In the genomic region with DNA sequence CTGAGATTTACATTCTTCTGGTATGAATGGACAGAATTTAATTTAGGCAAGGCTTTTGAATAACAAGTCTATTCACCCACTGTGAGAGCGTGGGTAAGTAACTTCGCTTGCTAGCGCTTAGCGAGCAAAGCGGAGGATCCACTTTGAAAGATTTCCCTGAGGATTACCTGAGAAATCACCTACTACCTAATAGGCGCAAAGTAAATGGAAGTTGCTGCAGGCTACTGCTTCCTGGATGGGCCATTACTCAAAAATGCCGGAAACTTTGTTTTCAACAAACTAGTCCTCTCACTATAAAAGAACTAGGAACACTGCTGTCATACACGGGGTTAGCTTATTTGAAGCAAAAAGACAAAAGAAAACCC, we compare ENCODE assay signal across 8 mouse cellular contexts. TPM values are rescaled to one million over a fixed set of nuclear protein-coding genes. Genes with fewer than 3 reads are reported as not detected.
DNase-seq lines count a peak whose midpoint lies in the region; ATAC-seq and TF ChIP-seq lines count a peak whose summit lies in the region.

No protein-coding gene starts in this region.

- no peak overlapping the region for H3K9ac ChIP-seq in hindbrain, embryonic 16.5 days (ENCODE audit: low read depth, low read length)
- no peak overlapping the region for H3K9ac ChIP-seq in midbrain, embryonic 14.5 days (replicated peaks; ENCODE audit: low read length)

- peak overlapping the region; percentile 76 for H3K27ac ChIP-seq in kidney, adult 2 months (ENCODE audit: insufficient read depth, low read depth, low read length)
- no peak overlapping the region for H3K27ac ChIP-seq in brown adipose tissue, adult 24 weeks (replicated peaks; ENCODE audit: low read depth, low read length)
- no peak overlapping the region for H3K27ac ChIP-seq in hindbrain, embryonic 16.5 days (ENCODE audit: low read depth, low read length)
- no peak overlapping the region for H3K27ac ChIP-seq in midbrain, embryonic 14.5 days (replicated peaks; ENCODE audit: low read depth, low read length)

- no peak for TF ChIP-seq POLR2A in kidney, adult 2 months (IDR thresholded peaks at IDR 0.05; ENCODE audit: low read depth, low read length)

- H3K4me1 ChIP-seq in kidney, adult 2 months (ENCODE audit: control insufficient read depth, insufficient read depth, low read length) = no peaks in the 10 kb centered on the region
- no peaks in the 10 kb centered on the region for H3K4me1 ChIP-seq in brown adipose tissue, adult 24 weeks (ENCODE audit: control insufficient read depth, insufficient read depth, insufficient read length, low read length)
- H3K4me1 ChIP-seq in hindbrain, embryonic 16.5 days (ENCODE audit: control insufficient read depth, insufficient read depth, low read depth, low read length) = no peaks in the 10 kb centered on the region
- no peaks in the 10 kb centered on the region for H3K4me1 ChIP-seq in midbrain, embryonic 14.5 days (ENCODE audit: control insufficient read depth, insufficient read depth, low read length)

- no peak for DNase-seq in kidney, adult 2 months
- no peak for DNase-seq in kidney, adult 8-10 months
- no peak for DNase-seq in midbrain, embryonic 14.5 days
- no peak for DNase-seq in adrenal gland, postnatal 10 days
- no peak for DNase-seq in thymus, postnatal 10 days (ENCODE audit: low spot score in 2 of 2)
- no peak for DNase-seq in adrenal gland, adult (ENCODE audit: inconsistent age in 2 of 2, low spot score in 1 of 2)

- peak overlapping the region; percentile 81 for H3K4me2 ChIP-seq in hindbrain, embryonic 16.5 days (ENCODE audit: low read length)
- peak overlapping the region; percentile 68 for H3K4me2 ChIP-seq in midbrain, embryonic 14.5 days (ENCODE audit: low read length)

- no peak for TF ChIP-seq CTCF in kidney, adult 2 months (conservative IDR thresholded peaks at IDR 0.05; ENCODE audit: insufficient read depth, insufficient read length, low read depth, low read length)

- 0% methylated on average over 8 of the region's 8 CpGs for WGBS in kidney, adult 2 months
- 18% methylated on average over 8 of the region's 8 CpGs for WGBS in hindbrain, embryonic 16.5 days
- 18% methylated on average over 8 of the region's 8 CpGs for WGBS in midbrain, embryonic 14.5 days

- no peaks in the 10 kb centered on the region for H3K27me3 ChIP-seq in kidney, adult 2 months (replicated peaks; ENCODE audit: control insufficient read depth, insufficient read depth, low read length)
- no peaks in the 10 kb centered on the region; the same call in none of the 2 replicates for H3K27me3 ChIP-seq in hindbrain, embryonic 16.5 days (replicated peaks; ENCODE audit: control insufficient read depth, insufficient read depth, low read length)
- 0 out of 2 replicates have a peak, but pooled peaks cover 3% of the 10 kb centered on the region for H3K27me3 ChIP-seq in midbrain, embryonic 14.5 days (ENCODE audit: control insufficient read depth, insufficient read depth, low read length)

- H3K36me3 ChIP-seq in kidney, adult 2 months (ENCODE audit: control insufficient read depth, insufficient read depth, low read length) = no peaks in the 10 kb centered on the region
- H3K36me3 ChIP-seq in hindbrain, embryonic 16.5 days (ENCODE audit: control insufficient read depth, insufficient read depth, low read length) = no peaks in the 10 kb centered on the region
- H3K36me3 ChIP-seq in midbrain, embryonic 14.5 days (ENCODE audit: control insufficient read depth, insufficient read depth, low read length) = no peaks in the 10 kb centered on the region

- H3K9me3 ChIP-seq in hindbrain, embryonic 16.5 days (ENCODE audit: control insufficient read depth, low read length) = no peaks in the 10 kb centered on the region
- H3K9me3 ChIP-seq in midbrain, embryonic 14.5 days (ENCODE audit: control insufficient read depth, low read length) = no peaks in the 10 kb centered on the region

- H3K4me3 ChIP-seq in kidney, adult 2 months (ENCODE audit: insufficient read depth, low read depth, low read length) = peak overlapping the region; percentile 88
- peak overlapping the region; percentile 63 for H3K4me3 ChIP-seq in brown adipose tissue, adult 24 weeks (ENCODE audit: insufficient read depth, low read depth, low read length)
- H3K4me3 ChIP-seq in hindbrain, embryonic 16.5 days (ENCODE audit: low read length) = peak overlapping the region; percentile 57
- peak overlapping the region; percentile 44 for H3K4me3 ChIP-seq in midbrain, embryonic 14.5 days (replicated peaks; ENCODE audit: low read depth, low read length)

- ATAC-seq in hindbrain, embryonic 16.5 days = peak; percentile 66
- ATAC-seq in midbrain, embryonic 14.5 days (ENCODE audit: low FRiP score, low TSS enrichment) = no peak; the same call in 1 of the 2 replicates

RNA-seq across cellular contexts. Expression of a gene that starts 0.4 kb away (rescaled TPM):
- polyA plus RNA-seq in kidney, adult 2 months (2012; rRNA removed) = 1.8 and 2.5 TPM in 2 replicates
- polyA plus RNA-seq in brown adipose tissue, adult 24 weeks (2012; ENCODE audit: insufficient read depth, insufficient read length, missing spikeins) = 3.7 and 6.1 TPM in 2 replicates
- polyA plus RNA-seq in hindbrain, embryonic 16.5 days (2015; fragmentation: Nextera tagmentation; extraction: Ambion mirVana) = 0.43 and 0.55 TPM in 2 replicates
- polyA plus RNA-seq in midbrain, embryonic 14.5 days (2014; fragmentation: Nextera tagmentation; extraction: Ambion mirVana) = 0.21 and 0.50 TPM in 2 replicates
- 1 to 10 TPM; 8.9 to 9.0 TPM for total RNA-seq in adrenal gland, postnatal 10 days (2021)

RNA-seq across cellular contexts. Expression of a gene that starts 29.9 kb away (rescaled TPM):
- 0.23 TPM in 1 of 2 replicates, not detected in the other for polyA plus RNA-seq in kidney, adult 2 months (2012; rRNA removed)
- not detected in 2 replicates for polyA plus RNA-seq in brown adipose tissue, adult 24 weeks (2012; ENCODE audit: insufficient read depth, insufficient read length, missing spikeins)
- 0.20 TPM in 1 of 2 replicates, not detected in the other for polyA plus RNA-seq in hindbrain, embryonic 16.5 days (2015; fragmentation: Nextera tagmentation; extraction: Ambion mirVana)
- polyA plus RNA-seq in midbrain, embryonic 14.5 days (2014; fragmentation: Nextera tagmentation; extraction: Ambion mirVana) = not detected in 2 replicates
- not detected for total RNA-seq in adrenal gland, postnatal 10 days (2021)
